Mouse (Mus musculus) spleen, adult 12 weeks (tissue): ENCODE results near the gene Rpap2.

ENCODE experiments used
- DNase-seq: peaks from one replicate; pipeline ENCODE4 v3.0.0; 2022; ENCODE audit warnings: low spot score

Rpap2 gene

DNA sequence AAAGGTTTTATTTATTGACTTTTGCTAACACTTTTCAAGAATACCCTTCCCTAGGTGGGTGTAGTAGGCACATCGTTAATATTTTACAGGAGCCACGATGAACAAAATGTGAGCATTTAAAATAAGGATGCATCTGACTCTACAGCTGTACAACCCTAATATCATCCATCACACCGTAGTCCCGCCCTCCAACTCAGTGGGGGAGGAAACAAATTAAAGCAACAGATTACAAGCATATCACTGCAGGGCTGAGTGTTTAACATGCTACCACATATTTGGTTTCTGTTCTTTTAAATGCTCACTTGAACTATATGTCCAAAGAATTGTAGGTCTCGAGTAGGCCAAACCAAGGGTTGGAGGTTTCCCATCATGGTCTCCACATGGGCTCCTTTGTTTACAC is 90.0 kb downstream of the Rpap2 start:
- DNase-seq = no peak

- peak; percentile 61 for DNase-seq
Observed at GRCm38 (mm10) chr5:107687592-107688498, 90.7 kb downstream of the Rpap2 start.

DNA sequence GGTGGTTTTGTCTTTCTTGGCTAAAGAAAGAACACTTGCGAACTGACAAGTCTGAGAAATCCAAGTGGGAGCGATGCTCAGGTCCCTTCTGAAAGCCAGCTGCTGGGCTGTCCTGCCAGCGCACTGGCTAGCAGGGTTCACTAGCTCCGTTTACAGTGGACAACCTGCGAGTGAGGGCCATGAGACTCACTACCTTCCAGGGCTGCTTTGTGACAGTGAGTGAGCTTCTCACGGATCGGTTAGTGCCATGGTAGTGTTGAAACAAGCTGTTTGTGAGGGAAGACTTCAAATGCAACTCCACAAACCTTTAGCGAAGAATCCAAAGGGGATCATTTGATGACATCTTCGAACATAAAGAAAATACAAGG is 91.3 kb downstream of the Rpap2 start:
- DNase-seq = no peak

GRCm38 (mm10) chr5:107695019-107695418 is 97.8 kb downstream of the Rpap2 start:
- DNase-seq = no peak

- DNase-seq = no peak
Observed at GRCm38 (mm10) chr5:107698888-107699287, 101.7 kb downstream of the Rpap2 start.

DNA sequence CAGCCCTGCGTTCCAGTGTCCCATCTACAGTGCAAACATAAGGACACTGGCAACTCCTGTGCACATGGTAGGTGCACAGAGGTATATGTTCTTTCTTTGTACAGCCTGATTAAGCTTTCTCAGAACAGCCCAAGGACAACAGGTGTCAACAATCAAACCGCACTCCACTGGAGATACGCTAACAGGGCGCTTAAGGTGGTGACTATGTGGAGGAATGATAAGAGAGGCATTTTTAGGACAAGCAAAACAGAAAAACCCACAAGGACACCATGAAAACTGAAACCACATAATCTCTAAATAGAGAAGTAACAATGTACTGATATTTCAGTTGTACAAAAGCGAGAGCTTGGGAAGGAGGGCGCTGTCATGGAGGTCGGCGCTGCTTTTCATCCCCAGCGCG is 103.7 kb downstream of the Rpap2 start:
- no peak for DNase-seq

DNA sequence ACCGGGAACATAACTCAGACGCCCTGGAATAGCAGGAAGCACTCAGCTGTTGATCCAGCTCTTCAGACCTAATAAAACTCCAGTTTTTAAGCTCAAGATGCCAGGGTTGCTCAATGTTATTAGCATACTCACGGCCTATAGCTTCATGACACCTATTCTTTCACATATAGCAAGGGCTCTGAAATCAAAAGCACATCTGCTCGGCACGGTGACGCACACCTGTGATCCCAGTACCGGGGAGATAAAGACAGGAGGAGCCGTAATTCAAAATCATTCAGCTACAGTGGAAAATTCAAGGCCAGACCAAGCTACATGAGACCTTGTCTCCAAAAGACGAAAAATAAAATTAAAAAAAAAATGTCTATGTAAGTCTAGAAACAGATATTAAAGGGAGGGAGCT is 104.5 kb downstream of the Rpap2 start:
- no peak for DNase-seq

GRCm38 (mm10) chr5:107703207-107703763 is 106.1 kb downstream of the Rpap2 start:
- no peak for DNase-seq

DNA sequence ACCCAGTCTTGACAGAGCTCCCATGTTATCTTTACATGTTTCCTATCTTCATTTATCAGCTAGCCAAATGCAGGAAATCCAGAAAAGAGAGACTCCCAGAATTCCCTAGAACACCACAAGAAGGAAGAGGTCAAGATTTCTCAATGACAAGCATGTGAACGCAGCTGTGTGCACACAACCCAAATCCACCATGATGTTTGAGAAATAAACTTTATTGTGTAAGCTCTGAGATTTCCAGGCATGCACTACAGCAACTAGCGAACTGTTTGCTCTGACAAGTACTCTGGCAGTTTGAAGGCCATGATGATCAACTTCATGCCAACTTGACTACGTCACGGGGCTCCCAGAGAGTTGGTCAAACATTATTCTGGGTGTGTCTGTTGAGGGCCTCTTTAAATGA is 108.6 kb downstream of the Rpap2 start:
- no peak for DNase-seq

DNA sequence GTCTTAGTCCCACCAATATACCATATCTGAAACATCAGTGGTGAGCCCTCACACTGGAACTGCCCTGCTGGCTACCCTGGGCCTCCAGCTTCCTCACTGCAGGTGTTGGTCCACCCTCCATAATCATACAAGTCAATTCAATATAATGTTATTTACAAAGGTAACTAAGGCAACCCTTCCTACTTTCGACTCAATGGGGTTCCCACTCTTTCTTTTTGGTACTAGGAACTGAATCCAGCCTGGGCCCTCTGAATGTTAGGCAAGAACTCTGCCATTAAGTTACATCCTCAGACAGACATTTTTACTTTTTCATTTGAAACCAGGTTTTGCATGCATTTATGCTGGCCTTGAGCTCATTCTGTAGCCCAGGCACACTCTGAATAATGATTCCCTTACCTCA is 109.1 kb downstream of the Rpap2 start:
- no peak for DNase-seq

DNA sequence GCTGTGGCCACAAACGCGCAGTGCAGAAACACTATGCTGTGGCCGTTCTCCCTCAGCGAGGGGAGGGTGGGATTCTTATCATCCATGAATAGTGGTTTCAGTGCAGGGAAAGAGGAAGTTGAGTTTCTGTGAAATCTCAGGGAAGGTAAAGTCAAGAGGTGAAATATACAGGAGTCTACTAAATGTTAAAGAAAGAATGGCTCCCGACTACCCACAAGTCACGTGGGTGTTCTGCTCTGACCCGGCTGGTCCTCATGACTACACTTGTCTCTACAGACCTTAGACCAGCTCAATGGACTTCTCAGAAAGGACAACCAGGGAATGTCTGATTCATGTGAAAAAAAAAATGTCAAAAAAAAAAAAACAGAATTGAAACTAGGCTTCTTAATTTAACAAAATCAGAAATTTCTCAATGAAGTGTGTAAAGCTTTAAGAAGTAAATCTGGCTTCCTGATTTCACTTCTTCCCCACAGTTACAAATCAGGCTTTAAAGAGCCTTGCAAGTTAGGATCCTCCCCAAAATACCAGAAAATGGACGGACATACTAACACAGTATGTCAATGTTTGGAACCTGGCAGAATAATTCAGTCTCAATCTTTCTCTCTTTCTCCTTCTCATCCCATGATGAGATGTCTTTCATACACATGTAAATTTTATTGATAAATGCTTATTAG is 111.1 kb downstream of the Rpap2 start:
- DNase-seq = no peak
